Mouse (Mus musculus) bone marrow, adult 2 months (tissue): ENCODE data around the gene Usp33.

ENCODE experiments used
- CTCF ChIP-seq: fragments of 200-500 bp; IDR thresholded peaks from 2 replicates; pipeline ENCODE4 v1.5.1; 2011; ENCODE audit warnings: low read length, control low read depth; ENCODE audit not compliant: control insufficient read depth, insufficient read depth
- POLR2A ChIP-seq: fragments of 200-500 bp; IDR thresholded peaks from 2 replicates; pipeline ENCODE4 v1.6.1; 2011; ENCODE audit warnings: low read depth, mild to moderate bottlenecking, control low read depth, low read length, borderline replicate concordance; ENCODE audit not compliant: control insufficient read depth

DNA sequence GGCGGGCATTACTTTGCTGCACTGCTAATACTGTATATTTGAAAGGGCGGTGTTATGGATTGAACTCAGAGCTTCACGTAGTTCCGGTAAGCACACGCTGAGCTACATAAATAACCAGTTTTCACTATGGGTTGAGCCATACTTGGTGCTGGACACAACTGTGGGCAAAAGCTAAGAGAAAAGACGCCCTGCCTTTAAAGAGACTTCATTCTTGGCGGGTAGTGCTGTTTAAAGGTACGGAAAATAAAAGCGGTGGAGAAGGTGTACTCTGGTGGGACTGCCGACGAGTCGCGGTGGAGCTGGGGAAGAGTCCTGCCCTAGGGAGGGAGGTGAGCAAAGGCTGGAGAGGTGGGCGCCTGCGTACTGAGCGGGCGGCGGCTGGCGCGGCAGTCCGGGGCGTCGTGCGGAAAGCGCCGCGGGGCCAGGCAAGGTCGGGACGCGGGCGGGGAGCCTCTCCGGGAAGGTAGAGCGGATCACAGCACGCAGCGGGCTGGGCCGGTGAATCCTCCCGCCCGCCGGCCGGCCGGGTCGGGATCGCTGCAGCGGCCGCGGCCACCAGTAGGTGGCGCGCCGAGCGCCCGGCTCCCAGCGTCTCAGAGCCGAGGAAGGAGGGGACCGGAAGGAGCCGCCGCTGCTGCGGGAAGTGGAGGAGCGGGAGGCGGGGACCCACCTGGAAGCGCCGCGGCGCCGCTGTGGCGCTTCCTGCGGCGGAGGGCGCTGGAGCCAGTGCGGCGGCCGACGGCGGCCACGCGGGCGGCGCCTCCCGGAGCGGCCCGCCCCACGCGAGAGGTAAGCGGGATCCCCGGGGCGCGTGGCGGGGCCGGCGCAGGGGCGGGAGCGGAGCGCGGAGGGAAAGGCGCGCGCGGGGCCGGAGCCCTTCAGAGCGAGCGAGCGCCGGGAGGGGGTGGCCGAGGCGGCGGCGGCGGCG is 49.3 kb downstream of the Usp33 start, which contains the start of gene Zzz3:
- TF ChIP-seq POLR2A: peak; percentile 60; the same call in 1 of the 2 replicates
- TF ChIP-seq CTCF: peak; percentile 68
